Mouse (Mus musculus): Measurements from ENCODE around the gene Gpr157. TPM values are rescaled to one million over a fixed set of nuclear protein-coding genes. Genes with fewer than 3 reads are reported as not detected.

The Gpr157 gene
- total and polyA plus RNA-seq, 3 experiments: 0.19 to 0.88 TPM; not detected in 1

GRCm38 (mm10) chr4:150057722-150058121 is 29.4 kb upstream of the Gpr157 start:
- no peak for TF ChIP-seq TAL1 (IDR thresholded peaks at IDR 0.05; ENCODE audit: low read length)
- no peak for TF ChIP-seq MAZ (IDR thresholded peaks at IDR 0.05; ENCODE audit: low read depth, low read length)
- TF ChIP-seq POLR2A (IDR thresholded peaks at IDR 0.05; ENCODE audit: control insufficient read depth in 1 of 2, insufficient read depth in 1 of 2, low read depth in 1 of 2, low read length in 2 of 2, poor library complexity in 1 of 2): no peak
- H3K9ac ChIP-seq (ENCODE audit: control insufficient read depth, low read depth, low read length, poor library complexity, severe bottlenecking): no peak overlapping the region
- H3K36me3 ChIP-seq (ENCODE audit: control insufficient read depth in 1 of 2, insufficient read depth in 2 of 2, low read length in 2 of 2): no peaks in the 10 kb centered on the region
- H3K4me3 ChIP-seq (ENCODE audit: control insufficient read depth in 1 of 2, insufficient read depth in 1 of 2, low read depth in 2 of 2, low read length in 2 of 2): no peak overlapping the region
- peaks cover 0 to 1% of the 10 kb centered on the region in 2 experiments; a peak in 2 of 4 replicates for H3K27me3 ChIP-seq (ENCODE audit: control insufficient read depth in 1 of 2, insufficient read depth in 2 of 2, low read length in 2 of 2)
- DNase-seq (ENCODE audit: low read depth, low spot score): no peak
- H3K4me1 ChIP-seq (ENCODE audit: control insufficient read depth in 1 of 2, insufficient read depth in 2 of 2, low read length in 2 of 2): no peaks in the 10 kb centered on the region
- no peak overlapping the region for H3K27ac ChIP-seq (ENCODE audit: control insufficient read depth, low read depth, low read length)
- no peaks in the 10 kb centered on the region for H3K79me2 ChIP-seq (ENCODE audit: control insufficient read depth, insufficient read depth, low read length, poor library complexity)
- no peaks in the 10 kb centered on the region for H3K9me3 ChIP-seq (replicated peaks; ENCODE audit: insufficient read depth, low read length)

- Histone ChIP-seq H3K27me3 (ENCODE audit: control insufficient read depth in 1 of 2, insufficient read depth in 2 of 2, low read length in 2 of 2) (peaks cover 3 to 4% of the 10 kb centered on the region in 2 experiments; a peak in 2 of 4 replicates), H3K4me3 (ENCODE audit: control insufficient read depth in 1 of 2, insufficient read depth in 1 of 2, low read depth in 2 of 2, low read length in 2 of 2) (no peak overlapping the region), H3K4me1 (ENCODE audit: control insufficient read depth in 1 of 2, insufficient read depth in 2 of 2, low read length in 2 of 2) (no peaks in the 10 kb centered on the region), H3K27ac (ENCODE audit: control insufficient read depth, low read depth, low read length) (no peak overlapping the region), H3K79me2 (ENCODE audit: control insufficient read depth, insufficient read depth, low read length, poor library complexity) (no peaks in the 10 kb centered on the region), H3K9me3 (replicated peaks; ENCODE audit: insufficient read depth, low read length) (no peaks in the 10 kb centered on the region), H3K36me3 (ENCODE audit: control insufficient read depth in 1 of 2, insufficient read depth in 2 of 2, low read length in 2 of 2) (no peaks in the 10 kb centered on the region), H3K9ac (ENCODE audit: control insufficient read depth, low read depth, low read length, poor library complexity, severe bottlenecking) (no peak overlapping the region)
- DNase-seq (ENCODE audit: low read depth, low spot score): no peak
- no peak for TF ChIP-seq UBTF (IDR thresholded peaks at IDR 0.05; ENCODE audit: borderline replicate concordance, insufficient read depth, low read depth, low read length)
- TF ChIP-seq SMC3 (IDR thresholded peaks at IDR 0.05; ENCODE audit: low read depth, low read length): no peak
- TF ChIP-seq ZMIZ1 (IDR thresholded peaks at IDR 0.05; ENCODE audit: low read depth, low read length): no peak
- TF ChIP-seq ELF1 (IDR thresholded peaks at IDR 0.05; ENCODE audit: low read depth, low read length): no peak
- no peak for TF ChIP-seq POLR2AphosphoS5 (IDR thresholded peaks at IDR 0.05; ENCODE audit: borderline replicate concordance, low read depth, low read length)
- no peak for TF ChIP-seq MAFK (IDR thresholded peaks at IDR 0.05; ENCODE audit: borderline replicate concordance, low read depth, low read length)
- no peak for TF ChIP-seq MYB (IDR thresholded peaks at IDR 0.05; ENCODE audit: low read depth, low read length)
- TF ChIP-seq RCOR1 (IDR thresholded peaks at IDR 0.05; ENCODE audit: low read depth, low read length): no peak
- TF ChIP-seq MAZ (IDR thresholded peaks at IDR 0.05; ENCODE audit: low read depth, low read length): no peak
- TF ChIP-seq GABPA (IDR thresholded peaks at IDR 0.05; ENCODE audit: low read depth, low read length): no peak
- no peak for TF ChIP-seq HCFC1 (IDR thresholded peaks at IDR 0.05; ENCODE audit: low read depth, low read length)
- no peak for TF ChIP-seq CHD2 (IDR thresholded peaks at IDR 0.05; ENCODE audit: low read length)
These were observed 27.2 kb upstream of the Gpr157 start for GRCm38 (mm10) chr4:150059841-150060468.

All from MEL (cell line).